Mouse (Mus musculus) myocyte (in vitro differentiated cells): ENCODE results near the gene Gm13288. TPM values are rescaled to one million over a fixed set of nuclear protein-coding genes. Genes with fewer than 3 reads are reported as not detected.
"Not testable (repeated sequence)": the region's sequence is repeated elsewhere in the genome, so short reads cannot be mapped to it uniquely, and the experiment has no call there.

ENCODE experiments used
- H3K27me3 ChIP-seq: one replicate; pipeline ENCODE4 v1.6.1; 2011; ENCODE audit not compliant: control insufficient read depth, insufficient read depth, insufficient read length
- H3K36me3 ChIP-seq: one replicate; pipeline ENCODE4 v1.6.1; 2011; ENCODE audit not compliant: control insufficient read depth, insufficient read depth
- H3K4me2 ChIP-seq: one replicate; pipeline ENCODE4 v1.6.1; 2011; ENCODE audit warnings: low read depth, control low read depth
- H3K4me3 ChIP-seq: one replicate; pipeline ENCODE4 v1.5.1; 2011; ENCODE audit warnings: mild to moderate bottlenecking, control low read depth, moderate library complexity
- H3K79me2 ChIP-seq: one replicate; pipeline ENCODE4 v1.6.1; 2011; ENCODE audit not compliant: control insufficient read depth, insufficient read depth
- H3ac ChIP-seq: one replicate; pipeline ENCODE4 v1.6.1; 2011; ENCODE audit not compliant: control insufficient read depth, insufficient read length
- CEBPB ChIP-seq: IDR thresholded peaks from 2 replicates; pipeline ENCODE4 v1.6.1; 2011; ENCODE audit warnings: mild to moderate bottlenecking, moderate library complexity; ENCODE audit not compliant: poor library complexity, insufficient read depth, severe bottlenecking
- E2F4 ChIP-seq: IDR thresholded peaks from one replicate; pipeline ENCODE4 v1.6.1; 2011; ENCODE audit warnings: mild to moderate bottlenecking, control low read depth, moderate library complexity; ENCODE audit not compliant: insufficient read depth
- MAX ChIP-seq: IDR thresholded peaks from one replicate; pipeline ENCODE4 v1.6.1; 2011; ENCODE audit warnings: low read depth, mild to moderate bottlenecking, control low read depth
- MYOD1 ChIP-seq, 3 experiments: IDR thresholded peaks; one replicate each; pipeline ENCODE4 v1.6.1; 2011; ENCODE audit warnings: control low read depth in 2 of 3, low read depth in 2 of 3, mild to moderate bottlenecking in 2 of 3, moderate library complexity in 1 of 3; ENCODE audit not compliant: insufficient read length in 2 of 3, control insufficient read depth in 1 of 3
- MYOG ChIP-seq, 3 experiments: IDR thresholded peaks; one replicate each; pipeline ENCODE4 v1.6.1; 2011; ENCODE audit warnings: control low read depth in 2 of 3, low read depth in 2 of 3, mild to moderate bottlenecking in 2 of 3; ENCODE audit not compliant: insufficient read length in 2 of 3, control insufficient read depth in 1 of 3, insufficient read depth in 1 of 3
- POLR2A ChIP-seq: IDR thresholded peaks from one replicate; pipeline ENCODE4 v1.6.1; 2011; ENCODE audit warnings: low read depth, mild to moderate bottlenecking, control low read depth, moderate library complexity; ENCODE audit not compliant: insufficient read length
- POLR2AphosphoS2 ChIP-seq: IDR thresholded peaks from one replicate; pipeline ENCODE4 v1.6.1; 2011; ENCODE audit warnings: low read depth, control low read depth; ENCODE audit not compliant: insufficient read length
- REST ChIP-seq: IDR thresholded peaks from one replicate; pipeline ENCODE4 v1.6.1; 2011; ENCODE audit warnings: mild to moderate bottlenecking, control low read depth, moderate library complexity; ENCODE audit not compliant: insufficient read depth, insufficient read length
- SRF ChIP-seq: IDR thresholded peaks from one replicate; pipeline ENCODE4 v1.6.1; 2011; ENCODE audit warnings: low read depth; ENCODE audit not compliant: control insufficient read depth, insufficient read length
- TCF12 ChIP-seq: IDR thresholded peaks from one replicate; pipeline ENCODE4 v1.6.1; 2011; ENCODE audit warnings: mild to moderate bottlenecking, control low read depth; ENCODE audit not compliant: poor library complexity, insufficient read depth, severe bottlenecking
- TCF3 ChIP-seq: IDR thresholded peaks from one replicate; pipeline ENCODE4 v1.6.1; 2011; ENCODE audit warnings: low read depth, control low read depth; ENCODE audit not compliant: insufficient read length
- USF1 ChIP-seq: IDR thresholded peaks from one replicate; pipeline ENCODE4 v1.6.1; 2011; ENCODE audit warnings: low read depth, mild to moderate bottlenecking, control low read depth, moderate library complexity
- polyA plus RNA-seq: library from polyadenylated mRNA; unstranded; fragments of >200 nt; fragmentation: generic; extraction: Trizol; gene quantifications from one replicate; pipeline ENCODE4 v1.2.1, GENCODE M21; 2012; ENCODE audit warnings: missing spikeins

Gm13288 gene
- polyA plus RNA-seq, 1 experiment = 0.14 TPM

GRCm38 (mm10) chr4:88815928-88816327 is 10.6 kb downstream of the Gm13288 start, which contains the start of gene Ifna7:
Ifna7 (plus strand) TSS chr4:88816228.
- TF ChIP-seq E2F4 = no peak
- TF ChIP-seq POLR2A = no peak
- TF ChIP-seq POLR2AphosphoS2 = no peak
- no peak for TF ChIP-seq USF1
- TF ChIP-seq REST = no peak
- TF ChIP-seq TCF12 = no peak
- TF ChIP-seq SRF = no peak
- TF ChIP-seq MYOG (IDR thresholded peaks at IDR 0.05; ENCODE audit: control insufficient read depth in 1 of 3, insufficient read depth in 1 of 3, insufficient read length in 2 of 3, low read depth in 2 of 3) = no peak
- TF ChIP-seq MAX = no peak
- TF ChIP-seq MYOD1 (IDR thresholded peaks at IDR 0.05; ENCODE audit: control insufficient read depth in 1 of 3, insufficient read length in 2 of 3, low read depth in 2 of 3) = no peak
- TF ChIP-seq CEBPB = no peak
- TF ChIP-seq TCF3 = no peak
- Histone ChIP-seq H3K4me2 (no peak within 1 kb of the TSS), H3ac (no peak within 1 kb of the TSS), H3K36me3 (no peaks in the 10 kb centered on the region), H3K4me3 (no peak within 1 kb of the TSS), H3K27me3 (peaks cover 7% of the 10 kb centered on the region), H3K79me2 (no peaks in the 10 kb centered on the region)

- TF ChIP-seq TCF3 (no peak), USF1 (no peak), MAX (no peak), POLR2A (no peak), TCF12 (no peak), E2F4 (no peak), CEBPB (no peak), SRF (no peak), POLR2AphosphoS2 (no peak), MYOG (IDR thresholded peaks at IDR 0.05; ENCODE audit: control insufficient read depth in 1 of 3, insufficient read depth in 1 of 3, insufficient read length in 2 of 3, low read depth in 2 of 3) (no peak), REST (no peak), MYOD1 (IDR thresholded peaks at IDR 0.05; ENCODE audit: control insufficient read depth in 1 of 3, insufficient read length in 2 of 3, low read depth in 2 of 3) (no peak)
- Histone ChIP-seq H3K27me3 (peaks cover 9% of the 10 kb centered on the region), H3ac (no peak within 1 kb of the TSS), H3K36me3 (no peaks in the 10 kb centered on the region), H3K79me2 (no peaks in the 10 kb centered on the region), H3K4me2 (no peak within 1 kb of the TSS), H3K4me3 (no peak within 1 kb of the TSS)
These were observed 14.3 kb downstream of the Gm13288 start, which contains the start of gene Ifna11 for GRCm38 (mm10) chr4:88819659-88820058. Ifna11 (plus strand) TSS chr4:88819959.

GRCm38 (mm10) chr4:88822995-88823394 is 17.7 kb downstream of the Gm13288 start:
- Histone ChIP-seq H3K4me2 (no peak overlapping the region), H3K36me3 (no peaks in the 10 kb centered on the region), H3K79me2 (no peaks in the 10 kb centered on the region), H3K27me3 (peaks cover 6% of the 10 kb centered on the region), H3ac (no peak overlapping the region), H3K4me3 (no peak overlapping the region)
- TF ChIP-seq POLR2AphosphoS2 = no peak
- no peak for TF ChIP-seq REST
- TF ChIP-seq MAX = no peak
- no peak for TF ChIP-seq MYOG (IDR thresholded peaks at IDR 0.05; ENCODE audit: control insufficient read depth in 1 of 3, insufficient read depth in 1 of 3, insufficient read length in 2 of 3, low read depth in 2 of 3)
- no peak for TF ChIP-seq TCF3
- no peak for TF ChIP-seq CEBPB
- TF ChIP-seq USF1 = no peak
- no peak for TF ChIP-seq POLR2A
- no peak for TF ChIP-seq E2F4
- no peak for TF ChIP-seq SRF
- no peak for TF ChIP-seq TCF12
- no peak for TF ChIP-seq MYOD1 (IDR thresholded peaks at IDR 0.05; ENCODE audit: control insufficient read depth in 1 of 3, insufficient read length in 2 of 3, low read depth in 2 of 3)

GRCm38 (mm10) chr4:88827116-88827515 is 21.8 kb downstream of the Gm13288 start, which contains the start of gene Ifna6:
Ifna6 (plus strand) TSS chr4:88827416.
- not testable (repeated sequence) for H3K27me3 ChIP-seq, H3ac ChIP-seq, H3K36me3 ChIP-seq, H3K4me3 ChIP-seq, H3K4me2 ChIP-seq, H3K79me2 ChIP-seq

GRCm38 (mm10) chr4:88830523-88830922 is 25.2 kb downstream of the Gm13288 start:
- no peak overlapping the region for H3K4me3 ChIP-seq
- no peak overlapping the region for H3ac ChIP-seq
- peaks cover 3% of the 10 kb centered on the region for H3K27me3 ChIP-seq
- H3K36me3 ChIP-seq = no peaks in the 10 kb centered on the region
- no peak for TF ChIP-seq SRF
- no peak for TF ChIP-seq E2F4
- TF ChIP-seq MYOD1 (IDR thresholded peaks at IDR 0.05; ENCODE audit: control insufficient read depth in 1 of 3, insufficient read length in 2 of 3, low read depth in 2 of 3) = no peak
- no peaks in the 10 kb centered on the region for H3K79me2 ChIP-seq
- H3K4me2 ChIP-seq = peak overlapping the region; percentile 13

- not testable (repeated sequence) for H3K4me3 ChIP-seq, H3K27me3 ChIP-seq, H3K79me2 ChIP-seq, H3K4me2 ChIP-seq, H3K36me3 ChIP-seq, H3ac ChIP-seq
These were observed 29.9 kb downstream of the Gm13288 start, which contains the start of gene Ifna5 for GRCm38 (mm10) chr4:88835225-88835624. Ifna5 (plus strand) TSS chr4:88835525.
